Mouse (Mus musculus): Measurements from ENCODE around the gene Eci1. TPM values are rescaled to one million over a fixed set of nuclear protein-coding genes. Genes with fewer than 3 reads are reported as not detected.
A peak's percentile ranks its signal among the peaks of the same experiment; 100 is the strongest.

Eci1 gene
- total and polyA plus RNA-seq, 2 experiments from 2014 or later, result 22.0 to 30.0 TPM

DNA sequence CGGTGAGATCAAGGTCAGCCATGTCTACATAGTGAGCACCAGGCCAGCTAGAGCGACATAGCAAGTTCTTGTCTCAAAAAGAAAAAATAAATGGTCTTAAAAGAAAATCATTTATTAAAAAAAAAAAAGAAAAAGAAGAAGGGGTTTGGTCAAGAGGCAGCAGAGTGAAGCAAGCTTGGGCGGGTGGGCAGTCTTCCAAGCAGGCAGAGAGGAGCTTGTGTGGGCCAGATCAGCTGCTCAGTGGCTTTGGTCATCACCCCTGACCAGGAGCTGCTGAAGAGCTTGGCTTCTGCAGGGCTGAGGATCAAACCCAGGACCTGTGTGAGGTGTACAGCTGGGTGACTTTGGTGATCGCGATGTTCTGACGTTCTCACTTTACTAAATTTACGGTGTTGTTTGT lies 32.0 kb upstream of the Eci1 start:
- 91% methylated on average over 7 of the region's 7 CpGs for WGBS

DNA sequence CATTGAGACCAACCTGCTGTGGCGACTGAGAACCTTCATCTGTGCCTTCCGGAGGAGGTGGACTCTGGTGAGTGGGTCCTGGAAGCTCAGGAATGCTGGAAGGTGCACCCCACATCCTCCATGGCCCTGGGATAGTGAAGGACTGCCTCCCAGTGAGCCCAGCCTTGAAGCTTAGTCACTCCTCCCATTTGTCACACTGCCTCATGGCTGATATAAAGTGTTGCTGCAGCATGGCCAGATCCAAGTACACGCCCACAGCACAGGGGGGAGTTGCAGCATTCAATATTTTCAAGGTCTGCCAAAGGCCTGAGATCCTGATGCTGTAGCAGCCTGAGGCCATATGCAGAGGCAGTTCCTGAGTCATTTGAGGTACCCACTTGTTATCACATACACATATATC lies 24.1 kb upstream of the Eci1 start:
- no peak for TF ChIP-seq CTCF (IDR thresholded peaks at IDR 0.05; ENCODE audit: low read depth)
- Histone ChIP-seq H3K9me3 (ENCODE audit: low read length) (no peaks in the 10 kb centered on the region), H3K27ac (ENCODE audit: low read depth, low read length) (no peak overlapping the region), H3K4me2 (ENCODE audit: low read depth) (no peak overlapping the region), H3K36me3 (ENCODE audit: insufficient read depth) (peaks cover 87% of the 10 kb centered on the region), H3K27me3 (ENCODE audit: insufficient read depth, low read length) (no peaks in the 10 kb centered on the region), H3K9ac (no peak overlapping the region), H3K4me1 (ENCODE audit: insufficient read depth) (no peaks in the 10 kb centered on the region), H3K4me3 (ENCODE audit: low read depth, low read length) (no peak overlapping the region)
- no peak for ATAC-seq
- 85% methylated on average over 3 of the region's 3 CpGs for WGBS
- no peak for DNase-seq

More for the DNA sequence above, 32.0 kb upstream of the Eci1 start:
- DNase-seq (no peak), ATAC-seq (no peak)
- H3K4me2 ChIP-seq (ENCODE audit: low read depth), result no peak overlapping the region
- H3K27me3 ChIP-seq (ENCODE audit: insufficient read depth, low read length), result no peaks in the 10 kb centered on the region
- H3K36me3 ChIP-seq (ENCODE audit: insufficient read depth), result peaks cover 72% of the 10 kb centered on the region
- no peaks in the 10 kb centered on the region for H3K9me3 ChIP-seq (ENCODE audit: low read length)
- no peak for TF ChIP-seq CTCF (IDR thresholded peaks at IDR 0.05; ENCODE audit: low read depth)
- no peak overlapping the region for H3K4me3 ChIP-seq (ENCODE audit: low read depth, low read length)
- H3K27ac ChIP-seq (ENCODE audit: low read depth, low read length), result no peak overlapping the region
- no peak overlapping the region for H3K9ac ChIP-seq
- H3K4me1 ChIP-seq (ENCODE audit: insufficient read depth), result no peaks in the 10 kb centered on the region

DNA sequence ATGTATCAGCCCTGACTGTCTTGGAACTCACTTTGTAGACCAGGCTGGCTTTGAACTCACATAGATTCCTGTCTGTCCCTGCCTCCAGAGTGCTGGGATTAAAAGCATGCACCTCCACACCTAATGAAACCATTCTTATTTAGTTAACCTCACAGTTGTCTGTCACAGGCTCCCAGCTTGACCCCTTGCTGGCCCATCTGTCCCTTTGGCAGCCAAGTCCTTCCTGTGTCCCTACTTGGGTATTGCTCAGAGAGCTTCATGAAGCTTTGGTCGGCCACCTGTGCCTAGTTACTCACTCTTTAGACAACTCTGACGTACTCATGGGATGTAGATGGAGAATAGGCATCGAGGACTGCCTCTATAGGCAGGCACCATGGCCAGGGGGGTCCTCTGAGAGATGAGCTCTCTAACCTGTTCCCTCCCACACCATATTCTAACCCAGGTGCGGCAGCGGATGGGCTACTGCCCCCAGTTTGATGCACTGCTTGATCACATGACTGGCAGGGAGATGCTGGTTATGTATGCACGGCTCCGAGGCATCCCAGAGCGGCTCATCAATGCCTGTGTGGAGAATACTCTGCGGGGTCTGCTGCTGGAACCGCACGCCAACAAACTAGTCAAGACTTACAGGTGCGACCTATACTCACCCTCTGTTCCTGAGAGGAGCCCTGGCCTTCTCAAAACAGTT lies 19.2 kb upstream of the Eci1 start:
- no peak overlapping the region for H3K27ac ChIP-seq (ENCODE audit: low read depth, low read length)
- DNase-seq (no peak), ATAC-seq (no peak)
- 88% methylated on average over 12 of the region's 12 CpGs for WGBS
- no peaks in the 10 kb centered on the region for H3K9me3 ChIP-seq (ENCODE audit: low read length)
- H3K4me1 ChIP-seq (ENCODE audit: insufficient read depth), result no peaks in the 10 kb centered on the region
- no peak overlapping the region for H3K4me3 ChIP-seq (ENCODE audit: low read depth, low read length)
- H3K9ac ChIP-seq, result no peak overlapping the region
- H3K36me3 ChIP-seq (ENCODE audit: insufficient read depth), result peaks cover 74% of the 10 kb centered on the region
- TF ChIP-seq CTCF (IDR thresholded peaks at IDR 0.05; ENCODE audit: low read depth), result no peak
- no peak overlapping the region for H3K4me2 ChIP-seq (ENCODE audit: low read depth)
- no peaks in the 10 kb centered on the region for H3K27me3 ChIP-seq (ENCODE audit: insufficient read depth, low read length)

DNA sequence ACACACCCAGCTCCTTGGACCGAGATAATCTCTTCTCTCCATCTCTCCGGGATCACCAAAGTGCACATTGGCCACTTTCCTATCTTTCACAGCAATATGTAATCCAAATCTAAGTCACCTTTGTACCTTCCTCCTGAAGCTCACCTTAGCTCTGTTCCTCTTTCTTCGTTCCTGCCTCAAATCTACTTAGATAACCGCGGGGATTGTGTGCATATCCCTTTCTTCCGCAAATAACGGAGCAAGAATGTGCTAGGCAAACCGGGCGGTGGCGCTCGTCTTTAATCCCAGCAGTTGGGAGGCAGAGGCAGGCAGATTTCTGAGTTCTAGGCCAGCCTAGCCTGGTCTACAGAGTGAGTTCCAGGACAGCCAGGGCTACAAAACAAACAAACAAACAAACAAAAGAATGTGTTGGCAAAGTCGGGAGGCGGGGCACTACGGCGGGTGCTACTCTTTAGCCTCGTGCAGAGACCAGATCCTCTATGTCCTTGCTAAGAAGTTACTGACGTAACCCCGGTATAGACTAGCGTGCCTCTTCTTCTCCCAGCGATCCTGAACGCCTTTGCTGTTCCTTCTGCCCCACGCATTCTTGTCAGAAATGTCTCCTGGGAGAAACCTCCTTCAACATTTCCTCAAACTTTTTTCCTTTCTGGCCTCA lies 12.8 kb upstream of the Eci1 start:
- peak; percentile 2; the same call in 1 of the 2 replicates for ATAC-seq
- Histone ChIP-seq H3K4me2 (ENCODE audit: low read depth) (peak overlapping the region; percentile 80), H3K27me3 (ENCODE audit: insufficient read depth, low read length) (no peaks in the 10 kb centered on the region), H3K9me3 (ENCODE audit: low read length) (no peaks in the 10 kb centered on the region), H3K4me3 (ENCODE audit: low read depth, low read length) (peak overlapping the region; percentile 59), H3K27ac (ENCODE audit: low read depth, low read length) (peak overlapping the region; percentile 91), H3K4me1 (ENCODE audit: insufficient read depth) (peaks cover 10% of the 10 kb centered on the region; the same call in 1 of the 2 replicates), H3K36me3 (ENCODE audit: insufficient read depth) (peaks cover 48% of the 10 kb centered on the region), H3K9ac (peak overlapping the region; percentile 39)
- DNase-seq, result no peak
- 33% methylated on average over 22 of the region's 22 CpGs for WGBS
- no peak for TF ChIP-seq CTCF (IDR thresholded peaks at IDR 0.05; ENCODE audit: low read depth)

DNA sequence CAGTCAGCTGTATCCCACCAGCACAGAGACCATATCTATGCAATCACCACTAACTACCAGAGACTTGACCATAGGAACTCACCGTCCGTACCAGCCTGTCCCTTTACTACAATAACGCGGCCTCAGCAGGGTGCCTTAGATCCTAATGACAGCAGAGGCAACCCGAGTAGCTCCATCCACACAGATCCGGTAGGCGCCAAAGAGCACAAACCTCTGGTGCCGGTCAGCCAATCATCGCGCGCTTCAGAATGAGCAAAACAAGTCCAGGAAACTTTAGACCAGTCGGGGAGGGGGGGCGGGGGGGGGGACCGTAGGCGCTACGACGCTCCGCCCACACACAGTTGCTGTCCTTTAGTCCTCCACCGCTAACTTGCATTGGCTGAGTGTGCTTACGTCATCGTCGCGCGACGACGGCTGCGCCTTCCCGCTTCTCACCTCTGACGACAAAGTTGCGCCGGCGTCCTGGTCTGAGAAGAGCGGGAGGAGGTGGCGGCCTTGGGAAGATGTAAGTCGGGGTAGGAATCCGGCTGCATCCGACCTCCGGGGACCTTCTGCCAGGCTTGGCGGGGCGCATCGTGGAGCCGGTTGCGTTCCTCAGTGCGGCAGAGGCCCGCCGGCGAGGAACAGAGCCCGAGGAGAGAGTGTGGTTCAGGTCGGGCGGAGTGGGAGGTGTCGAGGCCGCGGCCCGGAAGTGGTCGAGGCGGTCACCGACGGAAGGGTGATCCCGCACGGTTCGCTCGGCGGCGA lies 12.0 kb upstream of the Eci1 start, which contains the start of gene Rnps1:
Rnps1 (plus strand) TSS at position 336 of the 747 bp plus-strand sequence.
- Histone ChIP-seq H3K4me1 (ENCODE audit: insufficient read depth) (peaks cover 10% of the 10 kb centered on the region; the same call in 1 of the 2 replicates), H3K27me3 (ENCODE audit: insufficient read depth, low read length) (no peaks in the 10 kb centered on the region), H3K9ac (peak within 1 kb of the TSS; percentile 74), H3K27ac (ENCODE audit: low read depth, low read length) (peak within 1 kb of the TSS; percentile 91), H3K36me3 (ENCODE audit: insufficient read depth) (peaks cover 48% of the 10 kb centered on the region), H3K4me3 (ENCODE audit: low read depth, low read length) (peak within 1 kb of the TSS; percentile 59), H3K9me3 (ENCODE audit: low read length) (no peaks in the 10 kb centered on the region), H3K4me2 (ENCODE audit: low read depth) (peak within 1 kb of the TSS; percentile 80)
- 2% methylated on average over 64 of the region's 64 CpGs for WGBS
- TF ChIP-seq CTCF (IDR thresholded peaks at IDR 0.05; ENCODE audit: low read depth), result no peak
- DNase-seq (peak; percentile 99), ATAC-seq (peak; percentile 97)

DNA sequence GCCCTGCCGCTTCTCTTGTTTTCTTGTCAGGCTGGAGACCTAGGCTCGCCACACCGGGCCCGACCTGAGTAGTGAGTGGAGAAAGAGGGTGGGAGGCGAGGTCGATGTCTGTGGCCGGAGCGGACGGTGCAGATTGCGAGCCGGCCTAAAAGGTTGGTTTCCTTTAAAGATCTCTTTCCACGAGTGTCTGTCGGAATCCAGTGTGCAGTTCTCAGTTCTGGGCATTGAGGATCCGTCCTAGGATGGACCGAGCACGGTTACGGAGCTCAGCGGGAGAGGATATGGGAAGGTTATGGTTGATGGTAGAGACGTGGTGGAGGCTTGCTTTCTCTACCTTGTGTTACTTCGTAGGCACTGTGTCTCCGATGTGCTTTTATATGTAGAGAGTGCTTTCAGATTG lies 11.4 kb upstream of the Eci1 start:
- WGBS, result 1% methylated on average over 21 of the region's 21 CpGs
- Histone ChIP-seq H3K27me3 (ENCODE audit: insufficient read depth, low read length) (no peaks in the 10 kb centered on the region), H3K27ac (ENCODE audit: low read depth, low read length) (peak overlapping the region; percentile 91), H3K4me3 (ENCODE audit: low read depth, low read length) (peak overlapping the region; percentile 59), H3K9me3 (ENCODE audit: low read length) (no peaks in the 10 kb centered on the region), H3K4me2 (ENCODE audit: low read depth) (peak overlapping the region; percentile 80), H3K9ac (peak overlapping the region; percentile 74), H3K4me1 (ENCODE audit: insufficient read depth) (peaks cover 10% of the 10 kb centered on the region; the same call in 1 of the 2 replicates), H3K36me3 (ENCODE audit: insufficient read depth) (peaks cover 48% of the 10 kb centered on the region)
- DNase-seq (no peak), ATAC-seq (peak; percentile 5; the same call in 1 of the 2 replicates)
- TF ChIP-seq CTCF (IDR thresholded peaks at IDR 0.05; ENCODE audit: low read depth), result no peak

Data from forebrain, postnatal 0 days (tissue).